Comparison of ENCODE assay signal across 8 mouse cellular contexts in the genomic region with DNA sequence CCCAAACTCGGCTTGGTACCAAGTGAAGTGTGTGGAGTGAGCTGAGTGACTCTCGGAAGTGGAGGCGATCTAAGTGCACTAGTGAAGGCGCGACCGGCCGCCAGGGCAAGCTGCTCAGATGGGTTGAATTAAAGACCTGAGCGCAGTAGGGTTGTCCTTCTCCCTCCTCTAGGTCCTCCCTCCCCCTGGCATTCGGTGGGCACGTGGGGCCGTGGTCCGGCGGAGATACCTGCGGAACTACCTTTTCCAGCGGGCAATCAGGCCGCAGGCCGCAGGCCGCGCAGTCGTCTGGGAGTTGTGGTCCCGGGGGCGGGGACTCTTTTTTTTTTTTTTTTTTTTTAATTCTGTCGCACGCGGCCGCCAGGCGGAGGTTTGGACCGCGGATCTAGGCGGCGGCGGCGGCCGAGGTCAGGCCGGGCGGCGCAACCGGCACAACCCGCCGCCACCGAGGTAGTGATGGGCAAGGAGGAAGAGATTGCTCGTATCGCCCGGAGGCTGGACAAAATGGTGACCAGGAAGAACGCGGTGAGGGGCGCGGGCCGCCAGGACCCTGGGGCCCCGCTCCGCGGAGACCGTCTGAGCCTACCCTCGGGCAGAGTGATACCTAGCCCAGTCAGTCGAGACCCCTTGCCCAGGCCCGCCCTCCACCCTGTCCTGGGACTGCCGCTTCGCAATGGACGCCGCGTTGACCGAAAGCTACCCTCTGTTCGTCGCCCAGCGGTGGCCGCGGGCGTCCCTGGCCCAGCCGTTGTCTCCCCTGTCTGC. TPM values are rescaled to one million over a fixed set of nuclear protein-coding genes. Genes with fewer than 3 reads are reported as not detected.
DNase-seq lines count a peak whose midpoint lies in the region; ATAC-seq and TF ChIP-seq lines count a peak whose summit lies in the region.

A gene (plus strand): TSS at position 360 of the 765 bp plus-strand sequence.

- H3K4me1 ChIP-seq in cerebellum, adult 2 months (ENCODE audit: control insufficient read depth, insufficient read depth, low read length): peaks cover 13% of the 10 kb centered on the region; the same call in 1 of the 2 replicates
- H3K4me1 ChIP-seq in hindbrain, embryonic 11.5 days (replicated peaks; ENCODE audit: control insufficient read depth, insufficient read depth, low read length): peaks cover 7% of the 10 kb centered on the region

- H3K27me3 ChIP-seq in cerebellum, adult 2 months (ENCODE audit: control insufficient read depth, insufficient read depth, low read length): no peaks in the 10 kb centered on the region
- no peaks in the 10 kb centered on the region for H3K27me3 ChIP-seq in hindbrain, embryonic 11.5 days (ENCODE audit: control insufficient read depth, insufficient read depth, low read length)

- H3K36me3 ChIP-seq in hindbrain, embryonic 11.5 days (ENCODE audit: control insufficient read depth, insufficient read depth, low read length): no peaks in the 10 kb centered on the region

- H3K9me3 ChIP-seq in hindbrain, embryonic 11.5 days (ENCODE audit: control insufficient read depth, low read length): no peaks in the 10 kb centered on the region

- peak within 1 kb of the TSS; percentile 82 for H3K9ac ChIP-seq in hindbrain, embryonic 11.5 days (ENCODE audit: low read depth, low read length)

- peak; percentile 88 for DNase-seq in MN1 (ENCODE audit: low spot score)
- peak; percentile 84 to 86 for DNase-seq in cerebellum, adult 2 months
- DNase-seq in frontal cortex, adult 2 months (ENCODE audit: extremely low spot score in 1 of 2, low spot score in 1 of 2): peak in 1 of 2 experiments; percentile 73
- peak; percentile 76 for DNase-seq in hindbrain, embryonic 11.5 days (ENCODE audit: low spot score)
- DNase-seq in layer of hippocampus, postnatal 25 days (ENCODE audit: extremely low spot score in 1 of 2, low spot score in 1 of 2): peak; percentile 63
- DNase-seq in lung, postnatal 14 days: peak; percentile 72
- DNase-seq in retina, postnatal 1 day: peak; percentile 85
- DNase-seq in thymus, postnatal 4 days: peak; percentile 74

- TF ChIP-seq CTCF in cerebellum, adult 2 months (IDR thresholded peaks at IDR 0.05; ENCODE audit: borderline replicate concordance, insufficient read depth, low read depth, low read length): no peak

- under 1% methylated on average over 69 of the region's 69 CpGs for WGBS in cerebellum, adult 2 months
- under 1% methylated on average over 69 of the region's 69 CpGs for WGBS in hindbrain, embryonic 11.5 days

- peak within 1 kb of the TSS; percentile 95 for H3K4me3 ChIP-seq in cerebellum, adult 2 months (replicated peaks; ENCODE audit: insufficient read depth, low read depth, low read length)
- H3K4me3 ChIP-seq in hindbrain, embryonic 11.5 days (ENCODE audit: low read depth, low read length): peak within 1 kb of the TSS; percentile 64

- peak; percentile 49; the same call in 1 of the 2 replicates for TF ChIP-seq POLR2A in cerebellum, adult 2 months (IDR thresholded peaks at IDR 0.05; ENCODE audit: borderline replicate concordance, insufficient read depth, low read length)

- ATAC-seq in hindbrain, embryonic 11.5 days (ENCODE audit: low FRiP score): peak; percentile 69

- peak within 1 kb of the TSS; percentile 85 for H3K27ac ChIP-seq in cerebellum, adult 2 months (ENCODE audit: insufficient read depth, low read length)
- no peak within 1 kb of the TSS for H3K27ac ChIP-seq in hindbrain, embryonic 11.5 days (ENCODE audit: low read depth, low read length)

- peak within 1 kb of the TSS; percentile 95 for H3K4me2 ChIP-seq in hindbrain, embryonic 11.5 days (replicated peaks; ENCODE audit: low read depth, low read length)

RNA-seq across cellular contexts. Expression of the gene that starts here (rescaled TPM):
- 128 and 138 TPM in 2 replicates for polyA plus RNA-seq in cerebellum, adult 2 months (2012; rRNA removed)
- 155 and 160 TPM in 2 replicates for polyA plus RNA-seq in frontal cortex, adult 2 months (2012; rRNA removed)
- 20.7 and 21.2 TPM in 2 replicates for polyA plus RNA-seq in hindbrain, embryonic 11.5 days (2014; fragmentation: Nextera tagmentation; extraction: Ambion mirVana)
- 10 to 100 TPM; 53.7 to 65.7 TPM for total RNA-seq in layer of hippocampus, postnatal 25 days (2021)
